Mouse (Mus musculus) layer of hippocampus, adult 9-11 months (tissue): Measurements from ENCODE around the gene Dnaja3.
A peak's percentile ranks its signal among the peaks of the same experiment; 100 is the strongest.

Source experiments
- DNase-seq: peaks from one replicate; pipeline ENCODE4 v3.0.0; 2022

Gene Dnaja3

DNA sequence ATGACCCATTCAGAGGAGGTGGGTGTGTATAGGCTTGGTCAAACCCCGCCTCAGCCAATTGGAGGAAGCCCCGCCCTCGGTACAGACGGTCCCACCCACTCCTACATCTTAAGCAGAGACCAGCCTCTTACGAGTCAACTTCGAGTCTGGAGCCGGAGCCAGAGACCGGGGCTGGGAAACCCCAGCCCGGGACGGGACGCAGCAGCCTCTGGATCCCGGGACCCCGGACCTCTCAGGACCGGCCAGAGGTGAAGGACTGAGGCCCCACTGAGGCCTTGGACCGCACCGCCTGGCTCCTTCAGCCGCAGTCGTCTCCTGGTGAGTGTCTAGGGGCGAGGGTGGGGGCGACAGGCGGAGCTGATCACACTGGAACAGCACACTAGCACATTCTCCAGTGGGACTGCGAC lies at the start of gene Dnaja3, which contains the start of gene Vasn:
Gene Dnaja3 (plus strand): TSS at position 159 of the 407 bp plus-strand sequence.
Gene Vasn (plus strand): TSS at position 111 of the 407 bp plus-strand sequence.
- DNase-seq: peak; percentile 71

GRCm38 (mm10) chr16:4590236-4590635 lies 49.6 kb upstream of the Dnaja3 start:
- no peak for DNase-seq

DNA sequence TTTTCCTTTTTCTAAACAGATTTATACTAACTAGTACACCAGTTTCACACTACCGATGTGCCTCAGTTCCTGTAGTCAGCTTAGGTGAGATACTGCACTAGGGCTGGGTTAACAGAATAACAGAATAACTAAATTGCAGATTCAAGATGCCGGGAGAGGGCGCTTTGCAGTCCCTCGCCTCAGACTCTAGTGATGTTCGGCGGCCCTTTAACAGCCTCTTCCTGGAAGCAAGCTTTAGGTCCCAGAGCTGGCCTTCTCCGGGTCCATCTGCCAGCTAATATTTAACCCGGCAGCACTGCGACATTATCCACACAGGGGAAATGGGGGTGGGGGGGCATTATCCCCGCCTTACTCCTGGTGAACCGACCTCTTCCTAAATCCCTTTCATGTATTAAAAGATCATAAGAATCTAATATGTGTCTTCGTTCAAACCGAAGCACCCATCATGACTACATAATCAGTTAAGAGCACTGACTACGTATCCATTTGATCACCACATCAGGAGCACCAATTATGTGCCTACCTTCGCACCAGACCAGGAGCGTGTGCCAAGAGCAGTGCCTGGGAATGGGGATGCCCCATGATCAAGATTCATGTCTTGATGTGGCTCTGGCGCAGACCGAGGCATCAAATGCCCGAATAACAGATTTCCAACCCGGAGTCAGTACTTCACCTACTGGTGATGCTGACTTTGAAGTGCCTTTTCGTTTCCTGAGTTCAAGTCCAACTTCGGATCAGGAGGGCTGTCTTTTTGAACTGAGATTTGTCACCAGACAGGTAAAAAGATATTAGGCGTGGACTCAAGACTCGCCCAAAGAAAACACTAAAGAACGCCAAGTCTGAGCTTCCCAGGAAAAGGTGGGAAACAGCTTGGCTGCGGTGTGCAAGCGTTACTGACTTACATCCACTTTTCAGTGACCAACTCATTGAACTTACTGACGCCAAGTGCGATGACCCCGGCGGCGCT lies 46.6 kb upstream of the Dnaja3 start:
- no peak for DNase-seq

DNA sequence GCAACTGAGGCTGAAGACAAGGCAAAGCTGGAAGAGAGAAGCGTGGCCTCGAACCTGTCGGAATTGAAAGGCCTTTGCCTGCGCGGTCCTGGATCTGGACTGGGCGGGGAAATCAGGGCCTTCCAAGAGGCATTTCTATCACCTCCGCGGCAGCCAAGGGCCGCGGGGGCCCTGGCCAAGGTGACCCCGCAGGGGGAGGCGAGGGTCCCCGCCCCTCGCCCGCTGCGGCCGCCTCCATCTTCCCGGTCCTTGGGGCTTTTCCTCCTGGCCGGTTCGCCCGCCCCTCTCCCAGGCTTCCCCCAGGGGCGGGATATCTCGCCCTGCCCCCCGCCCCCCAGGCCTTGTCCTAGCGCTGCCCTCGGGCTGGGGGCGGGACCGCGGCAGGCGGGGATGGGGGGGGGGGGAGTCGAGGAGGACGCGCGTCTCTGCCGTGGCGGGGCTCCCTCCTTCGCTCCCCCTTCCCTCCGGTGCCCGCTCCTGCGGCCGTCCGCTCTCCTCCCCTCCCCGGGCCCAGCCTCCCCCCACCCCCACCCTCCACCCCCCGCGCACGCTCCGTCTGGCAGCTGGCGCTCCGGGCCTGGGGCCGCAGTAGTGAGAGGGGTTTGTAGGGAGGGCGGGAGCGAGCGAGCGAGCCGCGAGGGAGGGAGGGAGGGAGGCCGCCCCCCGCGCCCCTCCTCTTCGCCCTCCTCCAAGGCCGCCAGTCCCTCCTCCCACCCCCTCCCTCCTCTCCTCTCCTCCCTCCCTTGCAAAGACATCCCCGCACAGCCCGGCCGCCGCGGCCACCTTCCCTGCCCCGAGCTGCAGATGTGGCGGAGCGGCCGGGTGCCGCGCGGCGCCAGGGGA lies 45.6 kb upstream of the Dnaja3 start, which contains the start of gene Glis2:
Gene Glis2 (plus strand): TSS at position 743 of the 843 bp plus-strand sequence.
- no peak for DNase-seq

DNA sequence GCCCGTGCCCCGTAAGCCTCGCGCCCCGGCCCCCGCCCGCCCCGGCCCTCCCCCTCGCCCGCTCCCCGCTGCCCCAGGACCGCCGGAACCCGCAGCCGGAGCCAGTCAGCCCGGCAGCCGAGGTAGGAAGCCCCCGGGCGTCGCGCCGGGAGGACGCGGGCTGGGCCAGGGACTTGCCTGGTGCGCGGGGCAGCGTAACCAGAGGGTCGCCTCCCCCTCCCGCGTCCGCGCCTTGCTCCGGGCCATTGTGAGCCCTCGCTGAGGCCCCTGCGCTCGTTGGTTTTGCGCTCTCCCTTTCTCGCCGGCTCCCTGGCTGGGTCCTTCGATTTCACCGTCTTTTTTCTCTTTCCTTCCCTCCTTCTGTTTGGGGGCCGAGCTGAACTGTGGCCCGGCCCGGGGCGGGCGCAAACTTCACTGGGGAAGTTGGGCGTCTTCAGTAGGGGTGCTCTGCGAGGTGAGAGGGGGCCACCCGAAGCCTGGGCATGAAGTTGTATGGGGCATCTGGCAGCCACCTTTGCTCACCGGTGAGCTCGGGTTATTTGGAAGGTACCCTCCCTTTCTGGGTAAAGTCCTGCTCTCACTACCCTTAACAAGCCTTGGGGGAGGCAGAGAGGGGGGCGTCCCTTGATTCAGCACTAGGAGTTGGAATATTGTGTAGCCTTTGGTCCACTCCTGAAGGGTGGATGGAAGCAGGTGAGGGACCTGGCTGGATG lies 44.8 kb upstream of the Dnaja3 start:
- no peak for DNase-seq

DNA sequence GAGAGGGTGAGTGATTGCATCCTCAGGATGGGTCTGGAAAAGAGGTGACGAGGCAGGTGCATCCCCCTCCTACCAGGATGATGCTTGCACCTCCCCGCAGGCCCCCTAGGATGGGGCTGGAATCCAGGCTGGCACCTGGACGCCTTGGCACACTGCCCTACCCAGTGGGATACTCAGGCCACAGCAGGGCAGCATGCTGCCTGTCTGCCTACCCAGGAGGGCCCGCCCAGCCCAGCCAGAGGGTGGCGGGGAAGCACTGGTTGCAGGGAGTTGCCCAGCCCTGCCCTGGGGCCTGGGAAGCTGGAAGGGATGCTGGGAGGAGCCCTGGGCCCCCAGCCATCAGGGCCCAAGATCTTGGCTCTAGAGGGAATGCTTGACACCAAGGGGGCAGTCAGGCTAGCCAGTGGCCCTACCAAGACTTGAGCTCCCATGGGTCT lies 44.2 kb upstream of the Dnaja3 start:
- DNase-seq: no peak

DNA sequence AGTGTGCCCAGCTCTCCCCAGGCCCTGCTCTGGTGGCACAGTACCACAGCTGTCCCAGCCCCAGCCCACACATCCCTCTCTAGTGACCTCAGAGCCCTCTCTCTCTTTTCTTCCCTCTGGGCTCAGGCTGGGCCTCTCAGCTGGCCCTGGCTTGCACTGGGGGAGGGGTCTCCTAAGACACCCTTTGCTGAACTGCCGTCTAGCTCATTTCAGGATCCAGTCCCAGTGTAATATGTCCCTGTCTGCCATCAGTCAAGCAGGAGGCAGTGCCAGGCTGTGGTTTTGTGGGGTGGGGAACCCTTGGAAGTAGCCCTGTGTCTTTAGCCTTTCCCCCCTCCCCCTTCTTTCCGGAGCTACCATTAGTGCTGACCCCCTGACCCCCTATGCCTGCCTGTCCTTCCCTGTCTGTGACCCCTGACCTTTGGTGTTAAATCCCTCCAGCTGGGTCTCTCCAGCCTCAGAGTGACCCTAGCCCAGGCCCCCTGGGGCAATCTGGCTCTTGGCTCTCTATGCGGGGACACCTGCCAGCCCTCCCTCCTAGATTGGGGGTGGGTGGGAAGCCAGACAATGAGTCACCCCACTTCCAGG lies 43.6 kb upstream of the Dnaja3 start:
- no peak for DNase-seq

GRCm38 (mm10) chr16:4596836-4597235 lies 43.0 kb upstream of the Dnaja3 start:
- DNase-seq: no peak

- no peak for DNase-seq
Measured at GRCm38 (mm10) chr16:4597296-4597695, 42.5 kb upstream of the Dnaja3 start.

GRCm38 (mm10) chr16:4598041-4598440 lies 41.7 kb upstream of the Dnaja3 start:
- DNase-seq: no peak

- no peak for DNase-seq
Measured at GRCm38 (mm10) chr16:4598891-4599543, 40.8 kb upstream of the Dnaja3 start.

DNA sequence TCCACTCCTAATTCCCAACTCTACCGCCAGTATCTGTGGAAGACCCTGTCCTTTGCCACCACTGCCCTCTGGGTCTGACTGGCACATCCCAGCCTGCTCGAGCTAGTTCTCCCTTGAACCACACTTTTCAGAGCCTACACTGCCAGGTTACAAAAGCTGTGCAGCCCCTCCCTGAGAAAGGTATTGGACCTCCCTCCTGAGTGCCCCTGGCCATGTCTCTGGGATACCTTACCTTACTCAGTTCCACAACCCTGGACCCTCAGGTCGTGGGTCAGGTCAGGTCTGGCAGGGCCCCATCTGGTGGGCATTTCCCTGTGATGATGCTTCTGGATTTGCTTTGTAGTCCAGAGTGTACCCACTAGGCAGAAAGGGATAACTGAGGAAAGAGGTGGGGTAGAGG lies 40.2 kb upstream of the Dnaja3 start:
- no peak for DNase-seq

DNA sequence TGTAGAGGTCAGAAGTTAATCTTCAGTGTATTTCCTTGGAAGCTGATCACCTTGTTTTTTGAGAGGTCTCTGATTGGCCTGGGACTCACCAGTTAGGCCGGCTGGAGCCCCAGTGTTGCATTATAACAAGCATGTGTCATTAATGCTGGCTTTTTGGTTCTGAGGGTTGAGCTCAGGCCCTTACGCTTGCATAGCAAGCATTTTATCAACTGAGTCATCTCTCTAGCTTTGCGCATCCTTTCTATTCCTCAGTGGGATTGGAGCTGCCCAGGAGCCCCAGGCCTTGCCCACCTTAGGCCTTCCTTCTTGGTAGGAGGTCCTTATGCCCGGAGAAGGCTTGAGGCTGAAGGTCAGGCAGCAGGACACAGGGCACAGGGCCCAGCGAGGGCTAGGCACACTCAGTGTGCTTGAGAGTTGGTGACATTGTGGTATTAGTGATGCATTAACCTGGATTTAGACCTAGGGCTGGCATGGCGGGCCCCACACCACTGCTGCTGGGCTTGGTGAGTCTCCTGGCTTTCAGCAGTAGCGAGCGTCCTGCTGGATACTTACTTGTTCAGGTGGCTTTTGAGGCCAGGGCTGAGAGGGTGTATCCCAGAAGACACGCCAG lies 39.0 kb upstream of the Dnaja3 start:
- no peak for DNase-seq

- DNase-seq: no peak
Measured at GRCm38 (mm10) chr16:4602189-4602588, 37.6 kb upstream of the Dnaja3 start.

GRCm38 (mm10) chr16:4602766-4603452 lies 36.9 kb upstream of the Dnaja3 start:
- DNase-seq: no peak

DNA sequence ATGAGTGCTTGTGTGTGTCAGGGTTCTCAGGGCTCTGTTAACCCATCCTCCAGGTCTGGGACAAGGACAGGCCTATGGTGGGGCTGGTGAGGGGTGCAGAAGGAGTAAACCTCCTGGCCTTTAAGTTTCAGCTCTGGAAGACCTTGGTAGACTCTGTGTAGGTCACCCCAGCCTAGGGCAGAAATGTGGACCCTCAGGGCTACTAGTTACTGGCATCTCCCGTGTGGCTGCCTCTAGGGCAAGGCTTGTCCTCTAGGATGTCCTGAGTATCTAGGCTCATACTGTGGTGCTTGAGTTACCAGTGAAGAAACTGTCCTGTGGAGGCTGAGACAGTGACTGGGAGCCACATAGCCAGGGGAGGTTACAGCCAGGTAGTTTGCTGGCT lies 36.3 kb upstream of the Dnaja3 start:
- no peak for DNase-seq

GRCm38 (mm10) chr16:4604293-4604837 lies 35.4 kb upstream of the Dnaja3 start:
- DNase-seq: no peak

DNA sequence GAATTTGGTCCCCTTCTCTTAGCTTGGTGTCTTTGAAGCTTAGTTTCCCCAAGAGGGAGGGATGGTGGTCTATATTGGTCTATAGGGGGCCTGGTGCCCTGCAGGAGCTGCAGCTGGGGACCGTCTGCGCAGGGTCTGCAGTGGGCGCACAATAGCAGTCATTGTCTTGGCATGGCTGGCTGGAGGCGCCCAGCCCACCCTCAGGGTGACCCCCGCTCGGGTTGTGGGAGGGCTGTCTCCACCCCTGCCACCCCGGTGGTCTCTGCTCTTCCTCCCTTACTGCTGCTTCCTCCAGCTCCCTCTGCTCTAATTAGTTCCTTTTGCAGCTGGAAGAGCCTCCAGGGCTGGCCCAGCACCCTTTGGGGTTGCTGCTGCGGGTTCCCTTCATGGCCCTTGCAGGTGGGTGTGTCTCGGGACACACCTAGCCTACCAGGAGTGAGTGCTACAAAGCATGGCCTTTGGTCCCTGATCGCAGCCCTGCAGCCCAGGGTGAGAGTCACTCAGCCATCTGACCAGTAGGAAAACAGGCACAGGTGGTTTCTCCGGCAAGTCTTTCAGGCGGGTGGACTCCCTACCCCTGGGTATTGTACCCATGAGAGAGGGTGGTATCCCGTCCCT lies 34.2 kb upstream of the Dnaja3 start:
- DNase-seq: no peak

- DNase-seq: no peak
Measured at GRCm38 (mm10) chr16:4606431-4607084, 33.2 kb upstream of the Dnaja3 start.
